Comparison of ENCODE assay signal across 8 mouse cellular contexts in genomic region chr12:100199891-100200644, GRCm38 (mm10). TPM values are rescaled to one million over a fixed set of nuclear protein-coding genes. Genes with fewer than 3 reads are reported as not detected.
A peak's percentile ranks its signal among the peaks of the same experiment; 100 is the strongest.
DNase-seq lines count a peak whose midpoint lies in the region; ATAC-seq lines count a peak whose summit lies in the region.

No protein-coding gene starts in this region.

- H3K9ac ChIP-seq in heart, embryonic 16.5 days (ENCODE audit: low read length): peak overlapping the region; percentile 93
- H3K9ac ChIP-seq in neural tube, embryonic 14.5 days (replicated peaks; ENCODE audit: low read depth, low read length): peak overlapping the region; percentile 99

- H3K4me1 ChIP-seq in brown adipose tissue, adult 24 weeks (ENCODE audit: control insufficient read depth, insufficient read depth, insufficient read length, low read length): peaks cover 3% of the 10 kb centered on the region; the same call in 1 of the 2 replicates
- H3K4me1 ChIP-seq in heart, embryonic 16.5 days (ENCODE audit: control insufficient read depth, insufficient read depth, low read length): peaks cover 19% of the 10 kb centered on the region; the same call in 1 of the 2 replicates
- H3K4me1 ChIP-seq in neural tube, embryonic 14.5 days (ENCODE audit: control insufficient read depth, insufficient read depth, low read length): peaks cover 31% of the 10 kb centered on the region; the same call in 1 of the 2 replicates

- H3K36me3 ChIP-seq in heart, embryonic 16.5 days (ENCODE audit: control insufficient read depth, insufficient read depth): peaks cover 19% of the 10 kb centered on the region
- peaks cover 27% of the 10 kb centered on the region for H3K36me3 ChIP-seq in neural tube, embryonic 14.5 days (ENCODE audit: control insufficient read depth, insufficient read depth, low read length)

- peak overlapping the region; percentile 82 for H3K4me2 ChIP-seq in heart, embryonic 16.5 days (ENCODE audit: low read depth, low read length)
- H3K4me2 ChIP-seq in neural tube, embryonic 14.5 days (ENCODE audit: low read depth, low read length): peak overlapping the region; percentile 91

- peak; percentile 54 to 56 for DNase-seq in CD8-positive naive resting alpha-beta T cell, adult 2 months (ENCODE audit: low read depth in 2 of 2, low spot score in 2 of 2)
- DNase-seq in kidney, postnatal 14 days: peak; percentile 77
- DNase-seq in lung, adult 18-20 months: peak; percentile 77 to 81
- DNase-seq in testis, postnatal 14 days (ENCODE audit: low spot score): peak; percentile 65

- peak overlapping the region; percentile 94 for H3K4me3 ChIP-seq in brown adipose tissue, adult 24 weeks (ENCODE audit: insufficient read depth, low read depth, low read length)
- H3K4me3 ChIP-seq in heart, embryonic 16.5 days (ENCODE audit: low read length): peak overlapping the region; percentile 95
- H3K4me3 ChIP-seq in neural tube, embryonic 14.5 days (ENCODE audit: low read depth, low read length): peak overlapping the region; percentile 99

- no peaks in the 10 kb centered on the region for H3K9me3 ChIP-seq in heart, embryonic 16.5 days (replicated peaks; ENCODE audit: control insufficient read depth, low read length)
- no peaks in the 10 kb centered on the region for H3K9me3 ChIP-seq in neural tube, embryonic 14.5 days (ENCODE audit: control insufficient read depth, low read length)

- WGBS in heart, embryonic 16.5 days: under 1% methylated on average over 82 of the region's 86 CpGs
- WGBS in neural tube, embryonic 14.5 days: under 1% methylated on average over 72 of the region's 86 CpGs

- peak overlapping the region; percentile 89 for H3K27ac ChIP-seq in brown adipose tissue, adult 24 weeks (replicated peaks; ENCODE audit: low read depth, low read length)
- peak overlapping the region; percentile 90 for H3K27ac ChIP-seq in heart, embryonic 16.5 days (ENCODE audit: low read length)
- peak overlapping the region; percentile 85 for H3K27ac ChIP-seq in neural tube, embryonic 14.5 days (ENCODE audit: low read depth, low read length)

- ATAC-seq in erythroid progenitor cell, adult 5-6 weeks (replicated peaks; ENCODE audit: low FRiP score, poor library complexity, severe bottlenecking): peak; percentile 27
- ATAC-seq in heart, embryonic 16.5 days (replicated peaks; ENCODE audit: extremely low read depth, insufficient read depth, low FRiP score): peak; percentile 71
- ATAC-seq in neural tube, embryonic 14.5 days (ENCODE audit: low read depth): peak; percentile 76

- no peaks in the 10 kb centered on the region for H3K27me3 ChIP-seq in heart, embryonic 16.5 days (ENCODE audit: control insufficient read depth, insufficient read depth, low read length)
- H3K27me3 ChIP-seq in neural tube, embryonic 14.5 days (ENCODE audit: control insufficient read depth, insufficient read depth, low read length): peaks cover 3% of the 10 kb centered on the region; the same call in 1 of the 2 replicates

RNA-seq across cellular contexts. Expression of gene Calm1, which starts 0.8 kb away (rescaled TPM):
- 398 and 421 TPM in 2 replicates for polyA plus RNA-seq in brown adipose tissue, adult 24 weeks (2012; ENCODE audit: insufficient read depth, insufficient read length, missing spikeins)
- total RNA-seq in erythroid progenitor cell, adult 5-6 weeks (2015; ENCODE audit: low replicate concordance): 96.0 and 222 TPM in 2 replicates
- 92.8 and 101 TPM in 2 replicates for total RNA-seq in erythroid progenitor cell, adult 5-6 weeks (2017; ENCODE audit: low replicate concordance)
- polyA plus RNA-seq in heart, embryonic 16.5 days (2015; fragmentation: Nextera tagmentation; extraction: Ambion mirVana): 756 and 762 TPM in 2 replicates
- 2,436 and 2,846 TPM in 2 replicates for polyA plus RNA-seq in neural tube, embryonic 14.5 days (2014; fragmentation: Nextera tagmentation; extraction: Ambion mirVana)

RNA-seq across cellular contexts. Expression of gene Nrde2, which starts 40.6 kb away (rescaled TPM):
- 3.0 and 3.7 TPM in 2 replicates for polyA plus RNA-seq in brown adipose tissue, adult 24 weeks (2012; ENCODE audit: insufficient read depth, insufficient read length, missing spikeins)
- 1.4 and 10.1 TPM in 2 replicates for total RNA-seq in erythroid progenitor cell, adult 5-6 weeks (2015; ENCODE audit: low replicate concordance)
- 4.8 and 11.3 TPM in 2 replicates for total RNA-seq in erythroid progenitor cell, adult 5-6 weeks (2017; ENCODE audit: low replicate concordance)
- 8.6 and 9.8 TPM in 2 replicates for polyA plus RNA-seq in heart, embryonic 16.5 days (2015; fragmentation: Nextera tagmentation; extraction: Ambion mirVana)
- polyA plus RNA-seq in neural tube, embryonic 14.5 days (2014; fragmentation: Nextera tagmentation; extraction: Ambion mirVana): 11.7 and 11.9 TPM in 2 replicates

Comparison
In these comparisons a context has a peak if more than half of its experiments do, and no peak if none do; other contexts are left out.
1. Peak in every context shown above with its lines: DNase-seq, ATAC-seq, H3K4me3 ChIP-seq and H3K27ac ChIP-seq.